Mouse (Mus musculus): ENCODE results near the gene Spop.

DNA sequence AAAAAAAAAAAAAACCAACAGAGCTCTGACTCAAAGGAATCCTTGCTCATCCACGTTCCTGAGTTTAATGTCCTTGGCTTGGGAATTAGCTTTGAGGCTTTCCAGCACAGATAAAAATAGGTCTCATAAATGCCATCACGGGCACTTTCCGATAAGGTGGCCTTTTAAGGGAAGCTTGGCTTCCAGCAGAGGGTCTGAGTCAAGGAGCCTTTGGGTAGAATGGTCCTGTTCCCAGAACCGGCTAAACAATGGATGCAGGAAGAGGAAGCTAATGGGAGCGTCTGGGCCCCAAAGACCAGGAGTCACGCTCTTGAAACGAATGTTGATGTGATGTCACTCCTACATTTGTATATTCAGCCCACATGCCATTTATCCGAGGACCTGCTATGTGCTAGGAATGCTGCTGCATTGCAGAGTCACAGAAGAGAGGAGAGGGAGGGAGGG is 11.2 kb upstream of the Spop start:
- no peak for TF ChIP-seq CTCF (IDR thresholded peaks at IDR 0.05; ENCODE audit: low read depth)
- TF ChIP-seq EP300 (IDR thresholded peaks at IDR 0.05; ENCODE audit: low read depth) = no peak

All from heart, postnatal 0 days (tissue).